Mouse (Mus musculus) common myeloid progenitor, adult 5-6 weeks (primary cell): ENCODE results near the gene Gm37240. TPM values are rescaled to one million over a fixed set of nuclear protein-coding genes. Genes with fewer than 3 reads are reported as not detected.

Source experiments
- ATAC-seq: replicated peaks from 2 replicates; pipeline ENCODE4 v1.8.0; 2016; ENCODE audit warnings: low read depth, mild to moderate bottlenecking, moderate TSS enrichment, inconsistent platforms; ENCODE audit not compliant: poor library complexity, severe bottlenecking
- total RNA-seq: library from RNA; stranded (forward); fragments of 200-1000, 187-1606 nt; gene quantifications from 2 replicates; pipeline ENCODE4 v1.2.3, GENCODE M21; 2017

The Gm37240 gene
- total RNA-seq, 1 experiment from 2014 or later = not detected

DNA sequence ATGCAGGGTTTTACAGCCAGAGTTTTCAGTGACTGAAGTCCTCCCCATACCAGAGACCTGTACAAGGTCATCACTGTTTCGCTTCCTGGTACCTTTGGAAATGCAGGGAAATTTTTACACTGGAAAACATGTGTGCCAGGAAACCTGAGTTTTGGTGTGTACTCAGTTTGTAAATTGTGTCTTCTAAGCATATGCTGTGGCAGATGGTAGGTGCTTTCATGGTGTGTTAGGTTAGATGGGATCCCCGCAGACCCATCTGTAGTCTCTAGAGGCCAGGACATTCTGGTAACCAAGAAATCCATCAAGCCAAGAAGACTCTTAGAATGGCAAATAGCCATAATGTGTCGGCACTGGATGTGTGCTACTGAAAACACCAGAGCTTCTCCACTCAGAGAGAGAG is 352.3 kb downstream of the Gm37240 start:
- ATAC-seq = no peak

DNA sequence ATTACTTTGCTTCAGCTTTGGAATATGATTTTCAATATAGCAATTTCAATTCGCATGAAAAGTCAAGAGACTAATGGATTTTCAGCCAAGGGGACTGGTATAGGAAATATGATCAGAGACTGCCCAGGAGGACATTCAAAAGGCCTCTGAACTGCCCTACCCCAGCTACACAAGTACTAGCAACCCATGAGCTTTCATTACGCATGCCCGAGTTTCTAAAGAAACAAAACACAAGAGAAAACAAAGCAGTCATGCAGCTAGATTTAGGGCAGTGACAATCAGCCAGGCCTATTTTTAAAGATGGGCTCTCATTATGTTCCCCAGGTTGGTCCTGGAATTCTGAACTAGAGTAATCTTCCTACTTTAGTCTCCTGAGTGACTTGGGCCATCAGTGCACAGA is 354.9 kb downstream of the Gm37240 start:
- no peak for ATAC-seq

DNA sequence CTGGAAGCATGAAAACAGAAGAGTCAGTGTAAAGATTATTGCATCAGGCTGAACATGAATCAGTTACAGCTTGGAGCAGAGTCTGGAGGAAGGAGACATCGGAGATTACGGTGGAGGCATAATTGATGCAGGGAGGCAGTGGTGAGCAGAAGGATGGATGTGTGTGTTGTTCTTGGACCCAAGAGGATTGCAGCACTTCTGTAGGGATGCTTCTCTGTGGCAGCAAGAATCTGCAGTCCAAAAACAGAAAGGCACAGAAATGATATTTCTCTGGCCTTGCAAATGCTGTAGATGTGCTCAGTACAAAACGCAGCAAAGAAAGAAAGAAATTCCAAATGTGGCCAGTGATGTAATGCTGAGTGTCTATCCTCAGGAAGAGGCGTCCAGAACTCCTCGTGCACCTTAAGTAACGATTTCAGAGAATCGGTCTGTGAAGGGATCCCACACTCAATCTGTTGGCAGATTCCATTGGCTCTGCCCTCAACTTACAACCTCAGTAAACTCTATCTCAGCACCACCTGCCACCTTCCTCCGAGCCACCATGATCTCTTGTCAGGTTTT is 356.6 kb downstream of the Gm37240 start:
- no peak for ATAC-seq

DNA sequence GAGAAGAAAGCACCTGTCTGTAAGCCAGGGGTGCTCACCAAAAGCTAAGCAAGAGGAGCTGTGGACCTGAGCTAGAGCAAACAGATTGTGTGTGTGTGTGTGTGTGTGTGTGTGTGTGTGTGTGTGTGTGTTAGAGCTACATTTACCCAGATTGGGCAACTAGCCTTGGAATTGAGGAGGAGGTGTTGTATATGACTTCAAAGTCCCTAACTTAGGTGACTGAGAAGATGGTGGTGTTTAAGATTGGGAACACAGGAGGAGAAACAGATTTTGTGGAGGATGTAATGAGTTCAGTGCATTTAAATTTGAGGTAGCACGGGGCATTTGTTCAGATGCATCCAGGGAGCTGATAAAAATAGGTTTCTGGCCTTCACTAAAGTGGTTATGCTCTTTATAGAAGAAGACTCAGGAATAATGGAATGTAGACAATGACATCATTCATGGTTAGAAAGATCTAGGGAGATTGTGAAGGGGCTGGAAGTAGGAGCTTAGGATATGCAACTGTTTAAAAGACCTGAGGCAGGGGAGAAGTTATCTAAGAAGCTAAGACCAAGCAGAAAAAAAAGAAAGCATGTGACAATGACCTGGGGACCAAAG is 365.9 kb downstream of the Gm37240 start:
- no peak for ATAC-seq

- no peak for ATAC-seq
Measured at GRCm38 (mm10) chr3:85518668-85519067, 368.6 kb downstream of the Gm37240 start.

DNA sequence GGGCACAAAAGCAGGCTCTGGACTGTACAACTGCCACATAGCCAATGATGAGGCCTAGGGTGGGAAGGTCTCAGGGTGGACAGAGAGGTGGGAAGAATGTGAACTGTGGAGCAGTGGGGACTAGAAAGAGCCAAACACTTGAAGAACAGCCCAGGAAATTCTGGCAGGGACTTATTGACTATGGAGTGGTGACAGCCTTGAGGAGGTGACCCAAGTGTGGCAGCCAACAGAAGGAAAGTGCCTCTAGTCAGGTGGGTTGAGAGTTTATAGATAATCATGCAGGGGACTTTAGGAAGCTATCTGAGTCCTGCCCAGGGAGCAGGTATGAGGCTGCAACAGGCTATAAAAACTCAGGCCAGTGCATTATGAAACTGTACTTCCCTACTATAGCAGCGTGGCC is 369.2 kb downstream of the Gm37240 start:
- ATAC-seq = no peak

GRCm38 (mm10) chr3:85516739-85517396 is 370.4 kb downstream of the Gm37240 start:
- ATAC-seq = no peak

DNA sequence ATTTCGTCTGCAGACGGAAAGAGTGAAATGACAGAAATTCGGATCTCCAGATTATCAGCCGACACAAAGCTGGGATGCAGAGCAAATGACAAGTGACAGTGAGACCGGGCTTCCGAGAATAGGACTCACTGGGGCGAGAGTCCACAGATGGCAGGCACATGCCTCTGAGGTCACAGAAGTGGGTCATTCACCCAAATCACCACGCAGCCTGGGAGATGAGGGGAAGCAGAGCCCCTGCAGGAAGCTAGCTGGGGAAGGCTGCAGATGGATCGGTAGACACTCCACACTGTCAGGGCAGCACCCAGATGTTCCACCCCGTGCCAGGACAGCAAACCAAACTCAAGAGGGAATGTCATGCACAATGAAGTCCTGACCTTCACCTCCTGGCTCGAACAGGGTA is 372.6 kb downstream of the Gm37240 start:
- no peak for ATAC-seq

DNA sequence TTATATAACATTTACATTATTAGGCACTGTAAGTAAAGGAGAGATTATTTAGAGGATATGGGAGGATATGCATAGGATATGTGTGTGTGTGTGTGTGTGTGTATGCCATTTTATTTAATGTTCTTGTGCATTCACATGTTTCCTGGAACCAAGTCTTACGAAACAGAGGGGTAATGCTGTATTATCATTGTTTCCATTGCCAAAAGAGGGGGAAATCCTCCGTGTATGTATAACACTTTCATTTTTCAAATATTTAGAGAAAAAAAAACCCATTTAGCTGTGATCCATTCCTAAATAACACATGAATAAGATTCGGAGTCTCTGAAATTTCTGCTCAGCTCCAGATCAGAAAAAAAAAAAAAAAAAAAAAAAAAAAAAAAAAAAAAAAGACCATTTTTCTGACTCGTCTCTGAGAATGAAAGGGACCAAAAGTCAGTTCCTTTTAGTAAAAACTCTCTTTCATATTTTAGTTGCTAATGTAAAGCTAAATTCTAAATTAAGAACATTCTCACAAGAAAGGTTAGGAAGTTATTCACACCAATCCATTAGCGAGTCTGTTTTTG is 378.5 kb downstream of the Gm37240 start:
- ATAC-seq = no peak

DNA sequence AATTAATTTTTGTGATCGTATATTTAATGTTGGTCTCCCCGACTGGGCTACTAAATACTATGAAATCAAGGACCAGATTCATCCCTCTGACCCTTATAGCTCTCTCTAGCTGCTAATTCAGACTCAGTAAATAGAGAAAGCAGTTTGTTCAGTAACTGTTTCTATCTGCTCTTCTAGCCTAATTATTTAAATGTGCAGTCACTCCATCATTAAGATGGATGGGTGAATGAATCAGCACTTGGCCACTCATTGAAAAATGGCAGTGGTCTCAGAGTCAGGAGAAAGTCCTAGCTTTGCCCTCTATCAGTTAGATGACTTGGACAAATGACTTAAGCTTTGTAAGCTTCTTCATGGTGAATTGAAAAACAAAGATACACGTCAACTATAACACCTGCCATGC is 387.2 kb downstream of the Gm37240 start:
- ATAC-seq = no peak

- no peak for ATAC-seq
Measured at GRCm38 (mm10) chr3:85496146-85496545, 391.2 kb downstream of the Gm37240 start.

GRCm38 (mm10) chr3:85493796-85494195 is 393.5 kb downstream of the Gm37240 start:
- ATAC-seq = no peak

DNA sequence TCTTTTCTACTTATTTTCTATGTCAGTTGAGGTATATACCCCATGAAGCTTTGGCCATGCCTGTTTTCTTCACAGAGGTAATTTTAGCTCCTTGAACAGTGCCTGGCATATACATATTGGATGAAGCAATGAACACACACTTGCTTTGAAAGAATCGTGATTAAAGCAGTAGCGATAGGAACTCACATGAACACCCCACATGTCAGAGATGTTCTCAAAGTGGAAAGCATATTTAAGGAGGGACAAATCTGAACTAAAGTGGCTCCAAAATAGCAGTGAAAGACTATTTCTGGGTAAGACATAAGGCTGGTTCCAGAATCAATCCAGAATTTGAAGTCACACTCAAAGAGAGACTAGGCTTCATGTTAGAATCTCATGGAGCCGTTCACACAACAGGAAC is 397.1 kb downstream of the Gm37240 start:
- ATAC-seq = no peak

- no peak for ATAC-seq
Measured at GRCm38 (mm10) chr3:85487379-85487778, 399.9 kb downstream of the Gm37240 start.

DNA sequence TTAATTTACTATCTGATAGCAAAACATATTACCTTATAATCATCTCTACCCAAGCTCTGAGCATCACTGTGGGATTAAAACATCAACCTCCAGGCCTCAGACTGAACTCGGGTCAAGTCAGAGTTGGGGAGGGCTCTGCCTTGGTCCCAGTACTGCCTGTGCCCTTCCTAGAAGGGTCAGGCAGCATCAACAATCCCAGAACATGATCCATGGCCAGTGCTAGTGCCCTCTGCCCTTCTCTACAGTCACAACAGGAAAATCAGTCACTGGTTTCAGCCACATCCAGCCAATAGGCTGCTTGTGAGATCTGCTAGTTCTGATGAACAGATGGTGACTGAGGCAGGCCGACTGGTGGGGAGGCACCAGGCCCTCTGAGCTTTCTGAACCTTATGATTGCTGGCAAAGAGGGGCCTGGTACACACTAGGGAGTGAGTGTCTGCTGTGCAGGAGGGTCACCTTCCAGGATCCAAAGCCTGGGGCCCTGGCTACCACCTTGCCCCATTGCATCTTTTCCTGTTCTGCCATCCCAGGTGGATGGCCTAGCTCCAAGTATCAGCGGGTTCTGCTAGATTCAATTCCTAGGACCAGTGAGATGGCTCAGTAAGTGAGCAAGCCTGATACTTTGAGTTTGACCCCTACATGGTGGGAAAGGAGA is 401.7 kb downstream of the Gm37240 start:
- ATAC-seq = no peak

DNA sequence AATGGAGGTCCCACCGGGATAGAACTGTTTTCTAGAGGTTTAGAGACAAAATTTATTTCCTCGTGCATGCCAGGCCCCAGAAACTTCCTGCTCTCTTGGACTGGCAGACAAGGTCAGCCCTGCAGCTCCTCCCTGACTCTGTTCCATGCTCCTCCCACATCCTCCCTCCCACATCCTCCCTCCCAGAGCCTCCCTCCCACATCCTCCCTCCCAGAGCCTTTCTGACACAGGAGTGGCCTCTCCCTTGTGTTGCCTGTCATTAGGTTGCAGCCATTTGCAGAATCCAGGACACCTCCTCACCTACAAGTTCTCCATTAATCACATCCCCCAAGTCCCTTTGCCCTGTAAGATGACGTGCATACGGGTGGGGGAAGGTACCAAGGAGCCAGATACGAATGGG is 404.7 kb downstream of the Gm37240 start:
- ATAC-seq = peak; percentile 58; the same call in 1 of the 2 replicates

DNA sequence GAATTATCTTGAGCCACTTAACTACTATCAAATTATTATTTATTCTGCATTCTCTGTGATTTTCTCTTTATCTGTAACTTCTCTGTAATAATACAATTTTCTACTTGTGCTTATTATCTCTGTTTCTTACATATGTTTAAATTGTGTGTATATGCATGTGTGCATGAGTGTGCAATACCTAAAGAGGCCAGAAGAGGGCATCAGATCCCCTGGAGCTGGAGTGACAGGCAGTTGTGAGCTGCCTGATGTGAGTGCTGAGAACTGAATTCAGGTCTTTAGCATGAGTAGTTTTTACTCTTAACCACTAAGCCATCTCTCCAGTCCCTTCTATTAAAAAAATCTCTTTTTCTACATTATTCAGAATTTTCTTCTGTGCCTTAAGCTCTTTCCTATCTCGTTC is 406.7 kb downstream of the Gm37240 start:
- no peak for ATAC-seq

DNA sequence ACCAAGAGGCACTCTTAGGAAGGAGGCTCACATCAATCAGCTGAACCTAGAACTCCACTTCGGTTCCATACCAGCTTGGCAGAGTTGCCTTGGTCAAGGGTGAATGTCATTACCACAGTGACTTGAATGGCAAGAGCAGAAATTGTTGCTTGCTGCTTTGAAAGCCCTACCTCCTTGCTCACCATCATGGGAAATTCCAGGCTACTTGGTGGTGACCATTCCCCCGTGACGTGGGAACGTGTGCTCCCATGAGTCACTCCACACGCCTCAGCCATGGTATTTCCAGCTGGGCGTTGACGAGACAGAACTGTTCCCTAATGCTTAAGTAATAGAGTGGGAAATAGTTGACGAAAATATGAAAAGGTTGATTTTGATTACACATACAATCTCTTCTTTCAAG is 408.6 kb downstream of the Gm37240 start:
- no peak for ATAC-seq

DNA sequence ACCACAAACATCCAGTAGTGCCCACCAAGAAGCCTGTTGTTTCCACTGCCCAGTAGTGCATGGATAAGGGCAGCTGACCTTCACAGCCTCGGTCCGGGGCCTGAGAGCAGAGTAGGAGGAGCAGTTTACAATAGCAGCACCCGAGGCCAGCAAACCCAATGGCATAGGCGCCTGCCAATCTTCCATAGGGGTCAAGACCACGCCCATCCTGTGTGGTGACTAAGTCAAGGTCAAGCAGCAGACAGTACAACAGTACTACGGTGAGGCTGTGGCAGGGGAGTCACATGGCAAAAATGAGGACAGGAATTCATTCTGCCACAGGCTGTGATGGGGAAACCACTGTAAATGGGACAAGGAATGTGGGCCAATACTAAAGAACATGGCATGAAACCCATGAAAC is 417.6 kb downstream of the Gm37240 start:
- no peak for ATAC-seq

DNA sequence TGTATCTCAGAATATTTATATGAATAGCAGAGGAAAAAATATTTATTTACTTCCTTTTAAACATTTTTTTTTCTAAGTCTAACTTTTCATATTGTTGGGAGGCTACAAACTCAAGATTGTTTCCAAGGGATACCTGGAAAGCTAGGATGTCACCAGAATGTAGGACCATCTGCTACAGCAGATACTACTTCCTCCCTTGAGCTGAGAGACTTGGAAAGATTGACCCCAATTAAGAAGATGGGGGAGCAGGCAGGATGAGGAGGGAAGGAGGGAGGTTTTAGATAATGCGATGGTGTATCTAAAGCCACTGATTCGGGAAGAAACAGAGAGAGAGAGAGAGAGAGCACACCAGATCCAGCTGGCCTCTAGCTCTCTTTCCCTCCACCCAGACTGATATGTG is 418.3 kb downstream of the Gm37240 start:
- no peak for ATAC-seq
